Mouse (Mus musculus): ENCODE measurements at regions not wholly inside any gene's neighbourhood (a gene's known extent, or its start where the extent isn't known, plus 50 kb on each side); places are given as distances from the start of the nearest gene placed in this dataset.

DNA sequence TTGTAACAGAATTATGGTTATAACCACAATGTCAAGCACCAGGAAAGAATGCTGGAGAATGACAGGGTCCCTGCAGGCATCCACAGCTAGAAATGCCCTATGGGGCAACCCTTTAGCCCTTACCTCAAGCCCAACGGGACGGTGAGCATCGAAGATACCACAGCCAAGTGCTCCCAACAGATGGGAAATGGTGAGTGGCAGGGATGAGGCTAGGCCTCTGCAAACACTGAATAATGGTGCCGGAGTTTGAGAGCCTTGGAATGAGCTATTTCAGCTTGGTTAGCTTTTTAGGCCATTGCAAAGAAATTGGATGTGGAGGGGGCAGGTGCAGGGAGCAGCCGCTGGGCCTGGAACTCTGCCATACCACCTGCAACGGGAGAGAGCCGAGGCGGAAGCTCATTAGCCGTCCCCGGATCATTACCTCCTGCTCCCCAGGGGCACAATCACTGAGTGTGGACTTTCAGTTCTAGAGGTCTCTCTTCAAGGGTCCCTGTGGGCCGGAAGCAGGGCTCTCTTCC, 117.9 kb downstream of the Usp31 start:
- no peaks in the 10 kb centered on the region for H3K36me3 ChIP-seq
- H3K27me3 ChIP-seq (replicated peaks), result no peaks in the 10 kb centered on the region
- no peaks in the 10 kb centered on the region for H3K9me3 ChIP-seq (replicated peaks)
- no peak overlapping the region for H3K4me2 ChIP-seq
- H3K4me1 ChIP-seq, result peaks cover 14% of the 10 kb centered on the region
- H3K27ac ChIP-seq (replicated peaks), result no peak overlapping the region
- peak; percentile 55 for ATAC-seq (ENCODE audit: low FRiP score)
- no peak overlapping the region for H3K9ac ChIP-seq (replicated peaks)
- whole genome bisulfite sequencing, result 21% methylated on average over 11 of the region's 11 CpGs
- no peak overlapping the region for H3K4me3 ChIP-seq (replicated peaks)

DNA sequence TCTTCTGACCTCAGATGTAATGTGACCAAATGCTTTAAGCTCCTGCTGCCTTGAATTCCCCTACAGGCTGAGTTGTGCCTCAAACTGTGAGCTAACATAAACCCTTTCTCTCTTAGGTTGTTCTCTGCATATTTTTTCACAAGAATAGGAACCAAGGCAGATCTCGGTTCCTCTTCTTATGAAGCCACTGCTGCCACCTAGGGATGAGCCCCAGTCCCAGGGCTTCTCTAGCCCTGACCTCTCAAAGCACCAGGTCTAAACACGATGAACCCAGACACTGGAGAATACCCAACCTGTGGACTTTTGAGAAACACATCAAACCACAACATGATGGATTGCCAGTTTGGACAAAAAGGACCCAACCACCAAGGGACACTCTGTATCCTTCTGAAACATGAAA, 119.3 kb downstream of the Usp31 start:
- H3K27me3 ChIP-seq (replicated peaks), result no peaks in the 10 kb centered on the region
- H3K36me3 ChIP-seq, result no peaks in the 10 kb centered on the region
- no peak overlapping the region for H3K4me2 ChIP-seq
- 60% methylated on average over 2 of the region's 2 CpGs for WGBS
- no peak for ATAC-seq (ENCODE audit: low FRiP score)
- no peak overlapping the region for H3K4me3 ChIP-seq (replicated peaks)
- no peak overlapping the region for H3K9ac ChIP-seq (replicated peaks)
- peaks cover 14% of the 10 kb centered on the region for H3K4me1 ChIP-seq
- no peaks in the 10 kb centered on the region for H3K9me3 ChIP-seq (replicated peaks)
- H3K27ac ChIP-seq (replicated peaks), result no peak overlapping the region

DNA sequence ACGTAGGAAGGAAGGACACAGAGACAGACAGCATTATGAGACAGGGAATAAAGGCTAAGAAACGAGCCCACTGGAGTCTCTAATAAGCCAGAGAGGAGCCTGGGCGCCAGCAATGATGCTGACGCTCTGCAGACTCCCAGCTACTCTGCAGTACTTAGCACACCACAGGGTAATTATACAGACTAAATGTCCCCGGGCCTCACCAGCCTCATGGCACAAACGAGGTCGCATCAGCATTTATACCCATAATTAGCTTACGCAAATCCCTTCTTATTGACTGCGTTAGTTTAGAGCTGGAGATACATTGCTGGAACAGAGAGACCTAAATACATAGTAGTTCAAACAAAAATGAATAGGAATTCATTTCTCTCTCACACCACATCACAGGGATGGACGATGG, 121.3 kb downstream of the Usp31 start:
- Histone ChIP-seq H3K36me3 (no peaks in the 10 kb centered on the region), H3K27ac (replicated peaks) (no peak overlapping the region), H3K27me3 (replicated peaks) (no peaks in the 10 kb centered on the region), H3K4me2 (no peak overlapping the region), H3K4me3 (replicated peaks) (no peak overlapping the region), H3K9ac (replicated peaks) (no peak overlapping the region), H3K4me1 (peaks cover 14% of the 10 kb centered on the region), H3K9me3 (replicated peaks) (no peaks in the 10 kb centered on the region)
- 50% methylated on average over 10 of the region's 10 CpGs for WGBS
- 0 out of 2 replicates have a peak, but pooled peaks have one; percentile 31 for ATAC-seq (ENCODE audit: low FRiP score)

DNA sequence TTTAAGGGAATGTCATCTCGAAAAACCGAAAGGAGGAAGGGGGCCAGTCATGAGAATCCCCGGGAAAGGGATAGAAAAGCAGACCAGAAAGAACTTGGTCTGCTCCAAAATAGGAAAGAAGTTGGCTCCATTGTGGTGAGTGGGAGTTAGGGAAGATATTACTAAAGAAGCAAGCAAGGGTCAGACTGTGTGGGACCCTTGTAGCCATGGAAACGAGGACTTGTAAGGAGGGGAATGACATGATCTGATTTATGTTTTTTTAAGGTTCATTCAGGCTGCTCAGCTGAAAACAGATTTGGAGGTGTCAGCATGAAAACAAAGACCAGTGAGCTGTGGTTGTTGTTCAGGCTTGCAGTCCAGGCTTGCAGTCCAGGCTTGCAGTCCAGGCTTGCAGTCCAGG, 127.6 kb downstream of the Usp31 start:
- Histone ChIP-seq H3K4me2 (no peak overlapping the region), H3K4me3 (replicated peaks) (no peak overlapping the region), H3K9ac (replicated peaks) (no peak overlapping the region), H3K4me1 (peaks cover 4% of the 10 kb centered on the region; the same call in 1 of the 2 replicates), H3K27ac (replicated peaks) (no peak overlapping the region), H3K27me3 (replicated peaks) (no peaks in the 10 kb centered on the region), H3K9me3 (replicated peaks) (no peaks in the 10 kb centered on the region), H3K36me3 (no peaks in the 10 kb centered on the region)
- ATAC-seq (ENCODE audit: low FRiP score), result no peak; the same call in 1 of the 2 replicates
- 4% methylated on average over 4 of the region's 4 CpGs for WGBS

DNA sequence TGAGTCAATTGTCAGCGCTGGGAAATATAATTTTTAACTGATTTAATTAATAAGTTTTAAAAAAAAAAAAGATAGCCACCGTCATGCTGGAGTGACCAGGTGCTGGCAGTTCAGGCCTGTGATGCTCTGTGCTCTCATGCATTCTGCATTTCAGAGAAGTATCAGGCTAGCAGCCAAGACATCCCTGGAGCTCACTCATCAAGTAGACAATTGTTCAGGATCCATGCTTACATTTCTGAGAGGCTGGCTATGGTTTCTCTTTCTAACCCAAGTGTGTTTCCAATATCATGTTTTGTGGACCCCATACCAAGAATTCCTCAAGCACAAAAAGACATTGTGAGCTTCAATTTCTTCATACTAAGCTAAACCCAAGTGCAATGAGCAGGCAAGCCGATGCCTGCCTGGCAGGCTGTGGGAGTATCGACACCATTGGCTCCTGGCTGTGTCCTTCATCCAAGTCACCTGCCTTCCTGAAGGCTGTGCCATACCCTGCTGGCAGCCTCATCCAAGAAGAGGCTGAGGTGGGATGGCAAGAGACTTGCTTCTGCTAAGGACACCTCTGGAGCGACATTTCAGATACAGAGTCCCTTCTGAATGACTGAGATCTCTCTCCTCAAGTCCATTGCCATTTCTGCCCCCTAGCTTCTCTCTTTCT, 134.2 kb downstream of the Usp31 start:
- Histone ChIP-seq H3K27me3 (replicated peaks) (no peaks in the 10 kb centered on the region), H3K9me3 (replicated peaks) (no peaks in the 10 kb centered on the region), H3K27ac (replicated peaks) (no peak overlapping the region), H3K4me2 (no peak overlapping the region), H3K9ac (replicated peaks) (no peak overlapping the region), H3K36me3 (no peaks in the 10 kb centered on the region), H3K4me1 (no peaks in the 10 kb centered on the region), H3K4me3 (replicated peaks) (no peak overlapping the region)
- 80% methylated on average over 5 of the region's 5 CpGs for WGBS
- no peak for ATAC-seq (ENCODE audit: low FRiP score)

DNA sequence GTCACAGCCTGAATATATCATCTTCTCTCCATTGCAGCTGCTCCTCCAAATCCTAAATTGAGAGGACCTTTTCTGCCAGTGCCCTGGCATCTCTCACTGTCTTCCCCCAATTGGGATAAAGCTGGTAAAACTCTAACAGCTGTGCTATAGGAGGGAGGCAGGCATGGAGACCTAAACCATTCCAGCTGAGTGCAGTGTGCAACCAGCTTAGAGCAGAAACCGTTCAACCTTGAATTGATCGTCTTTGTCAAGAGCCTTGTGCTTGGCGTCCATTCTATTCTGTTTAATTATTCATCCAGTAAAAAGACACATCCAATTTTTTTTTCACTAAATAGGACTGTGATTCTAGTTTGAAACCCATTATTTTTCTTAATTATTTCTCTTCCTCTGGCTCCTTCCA, 135.3 kb downstream of the Usp31 start:
- Histone ChIP-seq H3K27ac (replicated peaks) (no peak overlapping the region), H3K9ac (replicated peaks) (no peak overlapping the region), H3K4me3 (replicated peaks) (no peak overlapping the region), H3K27me3 (replicated peaks) (no peaks in the 10 kb centered on the region), H3K9me3 (replicated peaks) (no peaks in the 10 kb centered on the region), H3K36me3 (no peaks in the 10 kb centered on the region), H3K4me2 (no peak overlapping the region), H3K4me1 (no peaks in the 10 kb centered on the region)
- WGBS, result 18% methylated on average over 3 of the region's 3 CpGs
- ATAC-seq (ENCODE audit: low FRiP score), result no peak

DNA sequence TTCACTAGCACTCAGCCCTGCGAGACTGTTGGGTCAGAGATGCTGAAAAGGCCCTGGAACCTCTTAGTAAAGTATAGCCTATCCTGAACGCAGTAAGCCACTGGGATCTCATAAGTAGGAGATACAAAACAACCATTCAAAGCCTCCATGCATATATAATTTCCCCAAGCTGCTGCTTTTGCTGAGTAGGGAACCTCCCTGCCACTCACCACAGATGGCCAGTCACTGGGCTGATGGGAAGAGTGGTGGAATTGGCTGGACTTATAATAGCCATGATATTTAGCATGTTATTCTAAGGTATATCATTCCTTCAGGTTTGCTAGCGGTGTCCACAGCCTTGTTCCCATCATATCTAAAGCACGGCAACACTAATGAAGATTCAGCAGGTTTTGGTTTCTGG, 135.8 kb downstream of the Usp31 start:
- Histone ChIP-seq H3K4me1 (no peaks in the 10 kb centered on the region), H3K27ac (replicated peaks) (no peak overlapping the region), H3K27me3 (replicated peaks) (no peaks in the 10 kb centered on the region), H3K9ac (replicated peaks) (no peak overlapping the region), H3K4me3 (replicated peaks) (no peak overlapping the region), H3K9me3 (replicated peaks) (no peaks in the 10 kb centered on the region), H3K4me2 (no peak overlapping the region), H3K36me3 (no peaks in the 10 kb centered on the region)
- ATAC-seq (ENCODE audit: low FRiP score), result no peak
- WGBS, result 65% methylated on average over 4 of the region's 4 CpGs

DNA sequence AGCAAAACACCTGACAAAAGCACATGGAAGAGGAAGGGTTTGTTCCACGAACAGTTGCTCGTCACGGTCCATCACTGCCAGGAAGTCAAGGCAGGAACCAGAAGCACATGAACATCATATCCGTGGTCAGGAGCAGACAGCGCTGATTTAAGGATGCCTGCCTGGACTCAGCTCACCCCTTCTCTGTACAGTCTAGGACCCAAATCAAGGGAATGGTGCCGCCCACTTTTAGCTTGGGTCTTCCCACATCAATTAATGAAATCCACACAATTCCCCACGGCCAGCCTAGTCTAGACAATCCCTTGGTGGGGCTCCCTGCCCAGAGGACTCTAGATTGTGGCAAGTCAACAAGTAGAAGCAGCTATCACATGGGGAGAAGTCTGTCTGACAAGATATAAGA, 137.8 kb downstream of the Usp31 start:
- ATAC-seq (ENCODE audit: low FRiP score), result no peak
- no peak overlapping the region for H3K27ac ChIP-seq (replicated peaks)
- WGBS, result 89% methylated on average over 7 of the region's 7 CpGs
- H3K4me1 ChIP-seq, result no peaks in the 10 kb centered on the region
- H3K36me3 ChIP-seq, result no peaks in the 10 kb centered on the region
- H3K9me3 ChIP-seq (replicated peaks), result no peaks in the 10 kb centered on the region
- H3K9ac ChIP-seq (replicated peaks), result no peak overlapping the region
- no peak overlapping the region for H3K4me2 ChIP-seq
- no peak overlapping the region for H3K4me3 ChIP-seq (replicated peaks)
- H3K27me3 ChIP-seq (replicated peaks), result no peaks in the 10 kb centered on the region

DNA sequence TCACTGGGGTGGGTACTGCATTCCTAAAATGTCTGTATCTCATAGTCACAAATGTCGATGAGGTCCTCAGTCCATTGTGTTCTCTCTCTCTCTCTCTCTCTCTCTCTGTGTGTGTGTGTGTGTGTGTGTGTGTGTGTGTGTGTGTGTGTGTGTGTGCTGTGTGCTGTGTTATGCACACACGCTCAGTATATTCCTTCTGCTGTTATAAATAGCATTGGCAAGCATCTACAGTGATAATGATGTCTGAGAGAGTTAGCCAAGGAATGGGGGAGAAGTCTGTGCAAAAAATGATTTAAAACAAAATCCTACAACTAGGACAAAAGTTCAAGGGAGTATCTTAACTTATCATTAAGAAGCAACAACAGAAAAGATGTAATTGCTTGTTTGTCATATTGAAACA, 139.0 kb downstream of the Usp31 start:
- Histone ChIP-seq H3K4me1 (no peaks in the 10 kb centered on the region), H3K27ac (replicated peaks) (no peak overlapping the region), H3K9me3 (replicated peaks) (no peaks in the 10 kb centered on the region), H3K36me3 (no peaks in the 10 kb centered on the region), H3K4me3 (replicated peaks) (no peak overlapping the region), H3K27me3 (replicated peaks) (no peaks in the 10 kb centered on the region), H3K4me2 (no peak overlapping the region), H3K9ac (replicated peaks) (no peak overlapping the region)
- 76% methylated on average over 2 of the region's 2 CpGs for WGBS
- ATAC-seq (ENCODE audit: low FRiP score), result no peak

DNA sequence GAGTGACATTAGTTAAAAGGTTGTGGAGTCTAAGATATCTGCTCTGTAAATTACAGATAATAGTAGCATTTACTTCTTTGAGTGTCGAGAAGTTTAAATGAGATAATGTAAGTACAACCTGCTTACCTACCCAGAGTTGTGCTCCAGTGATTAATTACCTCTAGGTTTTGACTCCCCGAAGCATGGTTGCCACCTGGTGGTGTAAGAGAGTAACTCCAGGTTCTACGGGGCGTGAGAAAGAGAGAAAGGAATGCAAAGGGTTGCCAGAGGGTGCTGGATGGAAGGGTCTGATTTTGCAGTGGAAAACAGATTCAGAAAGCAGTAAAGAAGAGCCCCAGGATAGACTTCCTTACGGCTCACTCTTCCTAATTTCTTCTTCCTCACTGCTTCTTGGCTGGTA, 143.5 kb downstream of the Usp31 start:
- 40% methylated on average over 5 of the region's 5 CpGs for WGBS
- H3K4me2 ChIP-seq, result no peak overlapping the region
- H3K27ac ChIP-seq (replicated peaks), result no peak overlapping the region
- H3K4me3 ChIP-seq (replicated peaks), result no peak overlapping the region
- no peak overlapping the region for H3K9ac ChIP-seq (replicated peaks)
- H3K9me3 ChIP-seq (replicated peaks), result no peaks in the 10 kb centered on the region
- ATAC-seq (ENCODE audit: low FRiP score), result no peak
- no peaks in the 10 kb centered on the region for H3K4me1 ChIP-seq
- no peaks in the 10 kb centered on the region for H3K27me3 ChIP-seq (replicated peaks)
- H3K36me3 ChIP-seq, result no peaks in the 10 kb centered on the region

DNA sequence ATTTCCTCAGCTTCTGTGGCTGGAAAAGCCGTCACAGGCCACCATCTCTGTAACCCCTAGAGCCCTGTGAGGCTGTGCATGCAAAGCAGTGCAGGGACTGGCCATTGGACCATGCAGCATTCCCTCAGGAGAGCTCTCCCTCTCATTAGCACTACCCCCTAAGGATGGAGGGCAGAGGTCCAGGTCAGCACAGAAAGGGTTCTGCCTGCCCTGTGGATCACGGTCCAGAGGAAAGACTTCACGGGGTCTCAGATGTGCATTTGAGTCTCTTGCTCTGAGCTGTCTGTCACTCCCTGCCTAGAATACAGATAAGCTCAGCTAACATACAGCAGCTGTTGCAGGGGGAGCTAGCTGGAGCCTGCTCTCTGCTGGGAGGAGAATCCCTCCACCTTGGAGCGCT, 151.6 kb downstream of the Usp31 start:
- Histone ChIP-seq H3K4me3 (replicated peaks) (no peak overlapping the region), H3K27ac (replicated peaks) (no peak overlapping the region), H3K9ac (replicated peaks) (no peak overlapping the region), H3K4me1 (peaks cover 5% of the 10 kb centered on the region; the same call in 1 of the 2 replicates), H3K36me3 (no peaks in the 10 kb centered on the region), H3K9me3 (replicated peaks) (no peaks in the 10 kb centered on the region), H3K27me3 (replicated peaks) (no peaks in the 10 kb centered on the region), H3K4me2 (no peak overlapping the region)
- peak; percentile 73; the same call in 1 of the 2 replicates for ATAC-seq (ENCODE audit: low FRiP score)
- 38% methylated on average over 4 of the region's 4 CpGs for WGBS

All from neural tube, embryonic 15.5 days (tissue).